Mouse (Mus musculus) cerebellum, adult 8-10 months (tissue): ENCODE data around the gene Slc15a3.

ENCODE experiments used
- DNase-seq: peaks from one replicate; pipeline ENCODE4 v3.0.0; 2022

The Slc15a3 gene

DNA sequence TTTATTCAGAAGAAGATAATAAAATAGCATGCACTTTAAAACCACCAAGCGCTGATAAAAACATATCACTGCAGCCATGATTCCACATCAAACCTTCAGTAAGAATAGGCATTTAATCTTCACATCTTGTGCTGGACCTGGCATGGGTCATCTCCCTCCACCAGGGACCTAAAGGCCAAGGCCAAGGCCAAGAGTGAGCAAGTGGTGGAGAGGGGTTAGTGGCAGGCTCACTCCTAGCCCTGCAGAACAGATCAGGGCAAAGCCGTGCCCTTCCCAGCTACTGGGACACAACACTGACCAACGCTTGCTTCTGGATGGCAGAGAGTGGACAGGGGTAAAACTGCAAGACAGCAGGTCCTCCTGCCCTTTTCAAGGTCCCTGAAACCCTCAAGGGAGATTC, 31.1 kb downstream of the Slc15a3 start:
- DNase-seq = no peak

- no peak for DNase-seq
Measured at GRCm38 (mm10) chr19:10871328-10871961, 31.9 kb downstream of the Slc15a3 start.

DNA sequence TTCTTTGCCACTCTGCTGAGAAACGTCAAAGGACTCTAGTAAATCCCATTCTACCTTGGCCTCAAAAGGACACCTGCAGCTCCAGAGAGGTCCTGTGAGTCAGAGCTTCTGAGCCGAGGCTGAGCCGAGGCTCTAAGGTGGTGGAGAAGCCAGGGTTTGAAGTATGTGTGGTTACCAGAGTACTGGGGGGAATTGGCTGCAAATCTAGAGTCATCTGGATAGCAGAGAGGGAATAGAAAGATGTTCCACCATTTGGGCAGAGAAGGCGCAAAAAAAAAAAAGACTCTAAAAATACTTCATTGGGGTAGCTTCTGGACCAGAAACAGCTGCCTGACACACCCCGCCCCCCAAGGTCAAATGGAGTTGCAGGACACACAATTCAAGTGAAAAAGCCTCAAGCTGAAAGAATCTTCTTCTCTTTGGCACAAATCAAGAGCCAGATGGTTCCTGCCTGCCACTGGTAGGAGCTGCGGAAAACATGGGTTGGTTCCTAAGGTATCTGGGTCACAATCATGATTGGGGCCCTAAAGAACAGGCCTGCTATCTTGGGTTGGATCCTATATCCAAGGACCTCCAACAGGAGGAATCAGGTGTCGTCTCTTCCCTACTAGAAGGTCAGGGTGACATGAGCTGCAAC, 38.8 kb downstream of the Slc15a3 start:
- peak; percentile 73 for DNase-seq

- DNase-seq = peak; percentile 65
Measured at GRCm38 (mm10) chr19:10880085-10880974, 40.8 kb downstream of the Slc15a3 start.

DNA sequence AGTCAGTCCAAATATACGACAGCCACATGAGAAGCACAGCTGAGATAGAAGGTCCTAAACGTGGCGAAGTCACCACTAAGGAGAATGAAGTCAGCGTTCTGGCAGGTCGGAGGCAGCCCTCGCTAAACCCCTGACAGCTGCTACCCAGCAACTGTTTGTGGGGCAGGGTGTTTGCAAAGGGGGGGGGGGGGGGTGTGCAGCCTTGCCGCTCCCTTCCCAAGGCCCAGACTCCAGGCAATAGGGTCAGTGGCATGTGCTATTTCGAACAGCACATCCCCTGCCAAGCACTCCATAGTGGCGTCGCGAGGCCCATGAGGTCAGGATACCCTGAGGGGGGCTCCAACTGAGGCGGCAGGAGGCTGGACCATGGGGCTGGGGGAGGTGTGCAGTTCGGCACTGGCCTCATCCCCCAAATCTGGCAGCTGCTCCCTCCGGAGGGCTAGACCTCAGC, 41.5 kb downstream of the Slc15a3 start:
- DNase-seq = no peak

GRCm38 (mm10) chr19:10881426-10882154, 42.1 kb downstream of the Slc15a3 start, which contains the start of gene Tmem109:
TSS of gene Tmem109 (minus strand) at chr19:10882001.
- DNase-seq = peak; percentile 93

- DNase-seq = no peak
Measured at GRCm38 (mm10) chr19:10892201-10892600, 52.7 kb downstream of the Slc15a3 start.

DNA sequence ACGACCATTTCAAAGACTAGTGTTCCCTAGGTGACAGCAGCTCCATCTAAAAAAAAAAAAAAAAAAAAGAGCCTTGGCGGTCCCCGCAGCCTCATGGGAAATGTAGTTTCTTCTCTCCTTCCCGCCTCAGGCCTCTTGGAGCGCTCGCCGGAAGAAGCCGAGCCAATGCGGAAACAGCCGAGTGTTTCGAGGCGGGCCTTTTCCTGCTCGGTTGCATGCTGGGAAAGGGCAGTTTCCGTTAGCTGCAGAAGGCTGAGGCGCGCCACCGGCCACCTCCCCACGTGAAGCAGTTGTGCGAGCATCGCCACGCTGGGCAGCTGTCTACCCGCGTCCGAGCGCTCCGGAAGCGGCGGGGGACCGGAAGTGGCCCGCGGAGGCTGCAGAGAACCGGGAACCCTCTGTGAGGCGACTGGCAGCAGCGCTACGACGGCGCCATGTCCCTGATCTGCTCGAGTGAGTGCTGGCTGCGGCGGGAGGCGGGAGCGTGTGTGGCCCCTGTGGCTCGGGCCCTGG, 55.5 kb downstream of the Slc15a3 start, which contains the start of gene Prpf19:
Prpf19 (plus strand) TSS at position 216 of the 513 bp plus-strand sequence.
- peak; percentile 98 for DNase-seq

- DNase-seq = no peak
Measured at GRCm38 (mm10) chr19:10895708-10896107, 56.2 kb downstream of the Slc15a3 start.

DNA sequence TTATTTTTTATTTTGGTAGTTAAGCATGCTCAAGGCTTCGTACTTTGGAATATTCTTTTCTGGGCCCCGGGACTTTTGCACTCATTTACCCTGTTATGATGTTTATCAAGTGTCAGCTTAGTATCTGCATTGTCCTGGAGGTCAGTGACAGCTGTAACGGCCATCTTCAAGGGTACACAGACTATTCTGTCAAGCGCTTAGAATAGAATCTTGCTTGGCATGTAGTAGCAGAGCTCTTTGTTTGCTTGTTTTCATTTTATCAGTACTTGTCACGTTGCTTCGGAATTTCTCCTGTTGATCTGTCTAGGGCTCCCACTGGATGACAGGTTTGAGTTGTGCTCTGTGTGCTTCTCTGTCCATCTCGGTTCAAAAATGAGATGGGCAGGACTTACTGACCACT, 57.3 kb downstream of the Slc15a3 start:
- no peak for DNase-seq

DNA sequence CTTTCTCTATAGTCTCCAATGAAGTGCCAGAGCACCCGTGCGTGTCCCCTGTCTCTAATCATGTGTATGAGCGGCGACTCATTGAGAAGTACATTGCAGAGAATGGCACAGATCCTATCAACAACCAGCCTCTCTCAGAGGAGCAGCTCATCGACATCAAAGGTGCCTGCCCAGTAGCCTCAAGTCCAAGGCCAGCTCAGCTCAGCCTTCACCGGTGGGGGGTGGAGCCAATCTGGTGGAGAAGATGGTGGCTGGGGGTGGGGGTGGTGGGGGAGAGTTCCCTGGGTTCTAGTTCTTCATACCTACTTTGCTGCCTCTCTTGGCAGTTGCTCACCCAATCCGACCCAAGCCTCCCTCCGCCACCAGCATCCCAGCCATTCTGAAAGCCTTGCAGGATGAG, 58.0 kb downstream of the Slc15a3 start:
- DNase-seq = no peak

DNA sequence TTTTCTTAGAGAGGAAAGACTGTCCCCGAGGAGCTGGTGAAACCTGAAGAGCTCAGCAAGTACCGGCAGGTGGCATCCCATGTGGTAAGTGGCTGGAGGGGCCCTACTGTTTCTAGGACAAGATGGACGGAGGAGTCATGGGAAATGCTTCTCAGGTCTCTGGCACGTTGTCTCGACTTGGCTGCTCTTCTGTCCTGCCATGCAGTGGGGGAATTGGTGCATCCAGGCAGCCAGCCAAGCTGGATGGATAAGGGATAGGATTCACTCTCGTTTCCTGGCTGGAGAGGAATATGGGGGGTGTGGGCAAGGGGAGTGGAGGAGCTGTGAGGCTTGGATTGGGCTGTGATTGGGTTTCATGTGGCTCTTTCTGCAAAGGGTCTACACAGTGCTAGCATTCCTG, 60.8 kb downstream of the Slc15a3 start:
- DNase-seq = no peak

- no peak for DNase-seq
Measured at GRCm38 (mm10) chr19:10901046-10901445, 61.5 kb downstream of the Slc15a3 start.

- DNase-seq = no peak
Measured at GRCm38 (mm10) chr19:10904512-10904911, 65.0 kb downstream of the Slc15a3 start.

GRCm38 (mm10) chr19:10904927-10905727, 65.6 kb downstream of the Slc15a3 start:
- DNase-seq = no peak

DNA sequence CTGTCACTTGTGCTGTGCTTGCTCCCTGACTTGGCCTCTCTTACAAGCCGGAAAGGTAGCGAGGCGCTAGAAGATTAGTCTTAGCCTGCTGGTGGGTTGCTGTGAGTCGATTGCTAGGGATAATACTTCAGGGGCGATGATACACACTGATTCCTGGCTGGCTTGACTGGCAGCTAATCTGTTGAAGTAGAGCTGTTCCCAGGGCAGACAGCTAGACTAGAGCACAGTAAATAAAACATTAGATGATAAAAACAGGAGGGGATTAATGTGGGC, 66.1 kb downstream of the Slc15a3 start:
- no peak for DNase-seq

DNA sequence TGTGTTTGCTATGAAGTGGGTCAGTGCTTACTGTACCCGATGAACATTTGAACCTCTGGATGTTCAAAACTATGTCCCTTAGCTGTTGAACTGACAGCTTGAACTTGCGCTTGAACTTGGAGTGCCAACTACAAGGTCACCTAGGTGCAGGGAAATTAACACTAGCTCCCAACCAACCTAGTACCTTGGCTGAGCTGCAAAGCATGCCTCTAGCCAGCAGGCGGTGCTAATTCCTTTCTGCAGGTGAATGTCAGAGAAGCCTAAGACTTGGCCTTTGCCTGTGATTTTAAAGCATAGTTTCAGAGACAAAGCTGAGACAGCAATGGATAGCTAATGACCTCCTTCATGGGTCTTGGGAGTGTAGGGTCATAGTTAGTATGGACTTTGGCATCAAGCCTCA, 68.4 kb downstream of the Slc15a3 start:
- peak; percentile 47 for DNase-seq
